Mouse (Mus musculus): ENCODE results near the gene Iqsec1. TPM values are rescaled to one million over a fixed set of nuclear protein-coding genes. Genes with fewer than 3 reads are reported as not detected.

Gene Iqsec1
- total and polyA plus RNA-seq, 2 experiments from 2014 or later = 34.5 to 149 TPM

DNA sequence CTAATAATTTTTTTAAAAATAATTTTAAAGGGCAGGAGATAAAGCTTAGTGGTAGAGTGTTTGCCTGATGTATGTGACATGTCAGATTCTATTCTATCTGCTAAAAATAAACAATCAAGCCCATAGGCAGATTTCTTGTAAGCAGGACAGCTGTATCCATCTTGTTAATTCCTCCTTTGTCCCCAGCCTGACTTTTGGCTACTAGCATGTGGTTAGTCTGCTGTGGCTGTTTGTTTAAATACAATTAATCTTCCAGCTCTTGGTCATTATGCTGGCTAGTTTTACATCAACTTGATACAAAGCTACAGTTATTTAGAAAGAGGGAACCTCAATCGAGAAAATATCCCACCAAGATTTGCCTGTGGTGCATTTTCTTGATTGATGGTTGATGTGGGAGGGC lies 337.9 kb downstream of the Iqsec1 start:
- no peak for ATAC-seq (ENCODE audit: low FRiP score)
- no peaks in the 10 kb centered on the region for H3K27me3 ChIP-seq (ENCODE audit: insufficient read depth, low read length)
- no peak for TF ChIP-seq CTCF (IDR thresholded peaks at IDR 0.05)
- H3K36me3 ChIP-seq (ENCODE audit: insufficient read depth, low read length) = no peaks in the 10 kb centered on the region
- no peak overlapping the region for H3K27ac ChIP-seq (ENCODE audit: low read depth, low read length)
- 54% methylated on average over 1 of the region's 1 CpGs for WGBS
- no peaks in the 10 kb centered on the region for H3K4me1 ChIP-seq (ENCODE audit: insufficient read depth, low read length)
- no peak overlapping the region for H3K9ac ChIP-seq (replicated peaks; ENCODE audit: low read length, poor library complexity, severe bottlenecking)
- DNase-seq (ENCODE audit: low spot score) = no peak
- no peaks in the 10 kb centered on the region for H3K9me3 ChIP-seq (ENCODE audit: low read length)
- H3K4me2 ChIP-seq (ENCODE audit: low read depth, low read length, poor library complexity, severe bottlenecking) = no peak overlapping the region
- no peak overlapping the region for H3K4me3 ChIP-seq (ENCODE audit: low read depth, low read length)

DNA sequence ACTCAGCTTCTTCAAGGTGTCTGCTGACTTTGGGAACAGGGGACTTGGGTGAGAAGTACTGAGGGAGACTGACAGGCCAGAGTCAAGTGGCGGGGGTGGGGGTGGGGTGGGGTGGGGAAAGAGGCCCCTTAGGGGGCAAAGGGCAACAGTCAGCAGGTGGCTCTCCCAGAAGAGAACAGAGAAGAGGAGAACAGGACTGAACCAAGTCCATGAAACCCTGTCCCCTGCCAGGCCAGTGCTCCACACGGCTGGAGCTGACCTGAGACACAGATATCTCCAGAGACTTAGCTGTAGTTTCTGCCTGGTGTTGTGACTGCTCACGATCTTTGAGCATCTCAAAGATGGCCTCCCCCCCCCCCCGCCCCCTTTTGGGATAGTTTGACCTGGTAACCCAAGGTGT lies 339.2 kb downstream of the Iqsec1 start:
- ATAC-seq (ENCODE audit: low FRiP score) = no peak
- Histone ChIP-seq H3K36me3 (ENCODE audit: insufficient read depth, low read length) (no peaks in the 10 kb centered on the region), H3K27me3 (ENCODE audit: insufficient read depth, low read length) (no peaks in the 10 kb centered on the region), H3K9me3 (ENCODE audit: low read length) (no peaks in the 10 kb centered on the region), H3K9ac (replicated peaks; ENCODE audit: low read length, poor library complexity, severe bottlenecking) (no peak overlapping the region), H3K4me1 (ENCODE audit: insufficient read depth, low read length) (no peaks in the 10 kb centered on the region), H3K27ac (ENCODE audit: low read depth, low read length) (no peak overlapping the region), H3K4me3 (ENCODE audit: low read depth, low read length) (no peak overlapping the region), H3K4me2 (ENCODE audit: low read depth, low read length, poor library complexity, severe bottlenecking) (no peak overlapping the region)
- 81% methylated on average over 3 of the region's 4 CpGs for WGBS
- no peak for DNase-seq (ENCODE audit: low spot score)
- no peak for TF ChIP-seq CTCF (IDR thresholded peaks at IDR 0.05)

DNA sequence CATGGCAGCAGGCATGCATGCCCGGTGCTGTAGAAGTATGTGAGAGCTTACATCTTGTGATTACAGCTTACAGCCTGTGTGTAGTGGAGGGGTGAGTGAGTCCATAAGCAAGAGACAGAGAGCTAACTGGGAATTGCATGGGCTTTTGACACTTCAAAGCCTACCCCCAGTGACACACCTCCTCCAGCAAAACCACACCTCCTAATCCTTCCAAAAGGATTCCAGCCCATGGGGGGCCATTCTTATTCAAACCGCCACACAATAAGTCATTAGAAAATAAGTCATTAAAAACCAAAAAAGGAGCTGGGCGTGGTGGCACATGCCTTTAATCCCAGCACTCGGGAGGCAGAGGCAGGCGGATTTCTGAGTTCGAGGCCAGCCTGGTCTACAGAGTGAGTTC lies 340.1 kb downstream of the Iqsec1 start:
- Histone ChIP-seq H3K4me1 (ENCODE audit: insufficient read depth, low read length) (no peaks in the 10 kb centered on the region), H3K9ac (replicated peaks; ENCODE audit: low read length, poor library complexity, severe bottlenecking) (no peak overlapping the region), H3K4me3 (ENCODE audit: low read depth, low read length) (no peak overlapping the region), H3K4me2 (ENCODE audit: low read depth, low read length, poor library complexity, severe bottlenecking) (no peak overlapping the region), H3K27ac (ENCODE audit: low read depth, low read length) (no peak overlapping the region), H3K36me3 (ENCODE audit: insufficient read depth, low read length) (no peaks in the 10 kb centered on the region), H3K27me3 (ENCODE audit: insufficient read depth, low read length) (no peaks in the 10 kb centered on the region), H3K9me3 (ENCODE audit: low read length) (no peaks in the 10 kb centered on the region)
- WGBS = 90% methylated on average over 6 of the region's 6 CpGs
- no peak for ATAC-seq (ENCODE audit: low FRiP score)
- no peak for TF ChIP-seq CTCF (IDR thresholded peaks at IDR 0.05)
- DNase-seq (ENCODE audit: low spot score) = no peak

- Histone ChIP-seq H3K27ac (ENCODE audit: low read depth, low read length) (no peak overlapping the region), H3K9me3 (ENCODE audit: low read length) (no peaks in the 10 kb centered on the region), H3K36me3 (ENCODE audit: insufficient read depth, low read length) (no peaks in the 10 kb centered on the region), H3K4me3 (ENCODE audit: low read depth, low read length) (no peak overlapping the region), H3K4me1 (ENCODE audit: insufficient read depth, low read length) (no peaks in the 10 kb centered on the region), H3K9ac (replicated peaks; ENCODE audit: low read length, poor library complexity, severe bottlenecking) (no peak overlapping the region), H3K27me3 (ENCODE audit: insufficient read depth, low read length) (no peaks in the 10 kb centered on the region), H3K4me2 (ENCODE audit: low read depth, low read length, poor library complexity, severe bottlenecking) (no peak overlapping the region)
- 62% methylated on average over 4 of the region's 4 CpGs for WGBS
- TF ChIP-seq CTCF (IDR thresholded peaks at IDR 0.05) = no peak
- peak; percentile 19 for DNase-seq (ENCODE audit: low spot score)
- peak; percentile 29; the same call in 1 of the 2 replicates for ATAC-seq (ENCODE audit: low FRiP score)
Measured at GRCm38 (mm10) chr6:90644965-90645364, 343.5 kb downstream of the Iqsec1 start.

- Histone ChIP-seq H3K4me2 (ENCODE audit: low read depth, low read length, poor library complexity, severe bottlenecking) (no peak overlapping the region), H3K36me3 (ENCODE audit: insufficient read depth, low read length) (no peaks in the 10 kb centered on the region), H3K4me1 (ENCODE audit: insufficient read depth, low read length) (no peaks in the 10 kb centered on the region), H3K27me3 (ENCODE audit: insufficient read depth, low read length) (no peaks in the 10 kb centered on the region), H3K9me3 (ENCODE audit: low read length) (no peaks in the 10 kb centered on the region), H3K9ac (replicated peaks; ENCODE audit: low read length, poor library complexity, severe bottlenecking) (no peak overlapping the region), H3K4me3 (ENCODE audit: low read depth, low read length) (no peak overlapping the region), H3K27ac (ENCODE audit: low read depth, low read length) (no peak overlapping the region)
- ATAC-seq (ENCODE audit: low FRiP score) (no peak), DNase-seq (ENCODE audit: low spot score) (no peak)
- TF ChIP-seq CTCF (IDR thresholded peaks at IDR 0.05) = no peak
- WGBS = 81% methylated on average over 3 of the region's 3 CpGs
Measured at GRCm38 (mm10) chr6:90643057-90643456, 345.4 kb downstream of the Iqsec1 start.

GRCm38 (mm10) chr6:90635611-90636010 lies 352.9 kb downstream of the Iqsec1 start:
- Histone ChIP-seq H3K27me3 (ENCODE audit: insufficient read depth, low read length) (no peaks in the 10 kb centered on the region), H3K9ac (replicated peaks; ENCODE audit: low read length, poor library complexity, severe bottlenecking) (0 out of 2 replicates have a peak overlapping the region, but pooled peaks have one; percentile 4), H3K4me2 (ENCODE audit: low read depth, low read length, poor library complexity, severe bottlenecking) (no peak overlapping the region), H3K4me1 (ENCODE audit: insufficient read depth, low read length) (no peaks in the 10 kb centered on the region), H3K36me3 (ENCODE audit: insufficient read depth, low read length) (peaks cover 7% of the 10 kb centered on the region; the same call in 1 of the 2 replicates), H3K9me3 (ENCODE audit: low read length) (no peaks in the 10 kb centered on the region), H3K4me3 (ENCODE audit: low read depth, low read length) (no peak overlapping the region), H3K27ac (ENCODE audit: low read depth, low read length) (no peak overlapping the region)
- ATAC-seq (ENCODE audit: low FRiP score) (no peak), DNase-seq (ENCODE audit: low spot score) (no peak)
- TF ChIP-seq CTCF (IDR thresholded peaks at IDR 0.05) = no peak
- WGBS = 79% methylated on average over 3 of the region's 3 CpGs
